Mouse (Mus musculus): ENCODE data around the gene Hmcn1. TPM values are rescaled to one million over a fixed set of nuclear protein-coding genes. Genes with fewer than 3 reads are reported as not detected.

The Hmcn1 gene
- total and polyA plus RNA-seq, 2 experiments from 2014 or later: 1.2 to 4.1 TPM

- H3K27me3 ChIP-seq (ENCODE audit: insufficient read depth, low read length): no peaks in the 10 kb centered on the region
- H3K4me1 ChIP-seq (ENCODE audit: insufficient read depth): no peaks in the 10 kb centered on the region
- 47% methylated on average over 6 of the region's 6 CpGs for WGBS
- TF ChIP-seq CTCF (IDR thresholded peaks at IDR 0.05; ENCODE audit: low read depth): peak; percentile 70
- ATAC-seq (no peak), DNase-seq (peak; percentile 76)
- no peaks in the 10 kb centered on the region for H3K9me3 ChIP-seq (ENCODE audit: low read length)
- no peak overlapping the region for H3K4me3 ChIP-seq (ENCODE audit: low read depth, low read length)
- no peak overlapping the region for H3K9ac ChIP-seq
- H3K4me2 ChIP-seq (ENCODE audit: low read depth): no peak overlapping the region
- no peak overlapping the region for H3K27ac ChIP-seq (ENCODE audit: low read depth, low read length)
- no peaks in the 10 kb centered on the region for H3K36me3 ChIP-seq (ENCODE audit: insufficient read depth)
These were observed 73.0 kb downstream of the Hmcn1 start for GRCm38 (mm10) chr1:150920276-150920675.

DNA sequence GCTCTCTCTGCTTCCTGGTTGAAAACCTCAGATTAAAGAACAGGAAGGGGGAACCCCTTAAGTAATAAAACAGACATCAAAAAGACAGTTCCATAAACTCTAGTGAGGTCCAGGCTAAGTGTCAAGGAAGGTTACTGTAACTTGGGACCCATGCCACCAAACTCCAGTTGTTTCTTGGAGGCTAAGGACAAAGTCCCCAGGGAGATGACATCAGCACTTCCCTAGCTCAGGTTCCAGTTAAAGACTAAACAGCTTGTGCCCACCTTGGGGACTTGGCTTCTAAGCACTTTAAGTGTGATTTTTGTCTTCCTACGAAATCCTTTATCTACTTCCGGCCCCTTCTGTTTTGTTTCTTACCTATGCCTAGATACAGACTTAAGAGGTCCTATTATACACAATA, 78.3 kb downstream of the Hmcn1 start:
- ATAC-seq: no peak
- no peak for DNase-seq
- no peak for TF ChIP-seq CTCF (IDR thresholded peaks at IDR 0.05; ENCODE audit: low read depth)
- no peaks in the 10 kb centered on the region for H3K9me3 ChIP-seq (ENCODE audit: low read length)
- 82% methylated on average over 2 of the region's 2 CpGs for WGBS
- no peak overlapping the region for H3K4me2 ChIP-seq (ENCODE audit: low read depth)
- H3K4me1 ChIP-seq (ENCODE audit: insufficient read depth): no peaks in the 10 kb centered on the region
- no peaks in the 10 kb centered on the region for H3K36me3 ChIP-seq (ENCODE audit: insufficient read depth)
- H3K27me3 ChIP-seq (ENCODE audit: insufficient read depth, low read length): no peaks in the 10 kb centered on the region
- H3K27ac ChIP-seq (ENCODE audit: low read depth, low read length): no peak overlapping the region
- H3K9ac ChIP-seq: no peak overlapping the region
- H3K4me3 ChIP-seq (ENCODE audit: low read depth, low read length): no peak overlapping the region

DNA sequence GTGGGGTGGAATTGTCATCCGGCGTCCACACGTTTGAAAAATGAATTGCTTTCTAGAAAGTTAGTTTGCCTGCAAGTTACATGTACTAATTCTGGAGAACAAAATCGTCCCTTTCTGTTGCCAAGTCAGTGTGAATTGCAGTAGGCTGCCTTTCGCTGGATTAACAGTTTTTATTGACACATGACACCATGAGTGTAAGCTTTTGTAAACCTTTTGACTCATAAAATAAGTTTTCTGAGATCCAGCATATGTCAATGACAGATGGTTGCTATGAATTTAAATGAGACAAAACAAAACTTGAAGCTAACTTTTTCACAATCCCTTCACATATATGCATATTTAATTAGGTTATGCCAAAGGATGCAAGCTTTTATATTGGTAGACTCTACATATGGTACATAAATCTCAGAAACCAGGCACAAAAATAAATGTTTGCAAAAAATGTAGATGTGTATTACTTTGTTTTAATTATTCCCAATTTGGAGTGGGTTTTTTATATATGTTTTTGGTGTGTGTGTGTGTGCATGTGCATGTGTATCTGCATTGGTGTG, 79.6 kb downstream of the Hmcn1 start:
- whole genome bisulfite sequencing: 62% methylated on average over 5 of the region's 5 CpGs
- no peaks in the 10 kb centered on the region for H3K27me3 ChIP-seq (ENCODE audit: insufficient read depth, low read length)
- no peak overlapping the region for H3K27ac ChIP-seq (ENCODE audit: low read depth, low read length)
- no peaks in the 10 kb centered on the region for H3K4me1 ChIP-seq (ENCODE audit: insufficient read depth)
- no peak overlapping the region for H3K4me2 ChIP-seq (ENCODE audit: low read depth)
- peak; percentile 83 for ATAC-seq
- TF ChIP-seq CTCF (IDR thresholded peaks at IDR 0.05; ENCODE audit: low read depth): no peak
- no peaks in the 10 kb centered on the region for H3K36me3 ChIP-seq (ENCODE audit: insufficient read depth)
- no peak overlapping the region for H3K4me3 ChIP-seq (ENCODE audit: low read depth, low read length)
- peak; percentile 53 for DNase-seq
- no peak overlapping the region for H3K9ac ChIP-seq
- no peaks in the 10 kb centered on the region for H3K9me3 ChIP-seq (ENCODE audit: low read length)

DNA sequence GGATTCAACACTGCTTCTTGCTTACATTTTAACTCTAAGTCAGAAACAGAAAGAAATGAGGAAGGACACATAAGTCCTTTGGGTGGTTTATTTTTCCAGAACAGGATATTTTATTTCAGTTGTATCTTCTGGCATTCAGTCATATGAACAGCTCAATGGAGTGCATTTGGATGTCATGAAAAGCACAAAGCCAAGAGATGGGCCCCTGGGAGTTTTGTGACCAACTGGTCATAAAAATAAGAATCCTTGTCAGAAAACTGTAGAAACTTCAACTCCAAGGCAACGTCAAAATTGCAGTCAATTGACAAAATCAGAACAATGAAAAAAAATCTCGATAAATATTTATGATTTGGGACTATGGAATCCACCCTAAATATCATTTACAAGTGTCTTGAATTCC, 83.6 kb downstream of the Hmcn1 start:
- no peak for TF ChIP-seq CTCF (IDR thresholded peaks at IDR 0.05; ENCODE audit: low read depth)

DNA sequence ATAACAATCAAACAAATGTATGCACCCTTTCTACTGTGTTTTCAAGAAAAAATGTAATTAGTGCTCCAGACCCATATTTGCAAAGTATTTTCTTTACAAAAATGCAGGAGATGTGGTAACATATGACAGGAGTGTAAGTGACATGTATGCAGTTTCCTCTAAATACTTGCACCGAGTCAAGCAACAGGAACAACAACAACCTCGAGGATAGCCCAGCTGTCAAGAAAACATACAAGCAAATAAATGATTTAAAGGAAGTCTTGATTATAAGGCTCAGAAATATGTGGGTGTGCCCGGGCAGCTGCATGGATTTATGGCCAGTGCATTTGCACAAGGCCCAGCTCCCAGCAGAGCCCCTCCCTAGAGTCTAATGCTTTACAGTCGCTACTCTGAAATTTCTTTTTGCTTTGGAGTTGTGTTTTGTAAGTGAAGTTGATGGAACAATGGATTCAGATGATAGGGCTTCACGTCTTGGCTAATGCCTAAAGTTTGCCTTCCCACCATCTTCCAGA, 99.5 kb downstream of the Hmcn1 start:
- Histone ChIP-seq H3K4me3 (ENCODE audit: low read depth, low read length) (no peak overlapping the region), H3K9me3 (ENCODE audit: low read length) (no peaks in the 10 kb centered on the region), H3K4me1 (ENCODE audit: insufficient read depth) (no peaks in the 10 kb centered on the region), H3K36me3 (ENCODE audit: insufficient read depth) (no peaks in the 10 kb centered on the region), H3K27me3 (ENCODE audit: insufficient read depth, low read length) (no peaks in the 10 kb centered on the region), H3K9ac (no peak overlapping the region), H3K4me2 (ENCODE audit: low read depth) (no peak overlapping the region), H3K27ac (ENCODE audit: low read depth, low read length) (no peak overlapping the region)
- no peak for TF ChIP-seq CTCF (IDR thresholded peaks at IDR 0.05; ENCODE audit: low read depth)
- DNase-seq (no peak), ATAC-seq (no peak)
- WGBS: 80% methylated on average over 5 of the region's 5 CpGs

More for the DNA sequence above, 83.6 kb downstream of the Hmcn1 start:
- Histone ChIP-seq H3K27me3 (ENCODE audit: insufficient read depth, low read length) (no peaks in the 10 kb centered on the region), H3K4me2 (ENCODE audit: low read depth) (no peak overlapping the region), H3K4me1 (ENCODE audit: insufficient read depth) (no peaks in the 10 kb centered on the region), H3K36me3 (ENCODE audit: insufficient read depth) (no peaks in the 10 kb centered on the region), H3K9ac (no peak overlapping the region), H3K27ac (ENCODE audit: low read depth, low read length) (no peak overlapping the region), H3K9me3 (ENCODE audit: low read length) (no peaks in the 10 kb centered on the region), H3K4me3 (ENCODE audit: low read depth, low read length) (no peak overlapping the region)
- WGBS: 90% methylated on average over 2 of the region's 2 CpGs
- ATAC-seq (no peak), DNase-seq (no peak)

DNA sequence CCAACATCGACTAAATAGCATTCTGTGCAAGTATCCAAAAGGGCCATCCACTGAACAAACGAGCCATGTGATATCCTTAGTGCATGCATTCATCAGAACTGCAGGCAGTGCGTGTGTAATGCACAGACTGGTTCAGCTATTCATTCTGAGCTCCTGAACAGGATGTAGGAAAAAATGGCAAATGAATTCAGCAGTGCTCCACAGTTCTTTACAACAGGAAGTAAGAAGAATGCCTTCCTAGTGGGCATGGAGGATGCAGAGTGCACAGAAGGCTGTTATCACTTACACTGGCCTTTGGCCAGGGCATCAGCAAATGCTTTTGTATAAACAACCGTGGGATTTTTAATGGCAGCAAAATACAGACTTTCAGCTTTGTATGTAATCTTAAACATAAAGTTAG, 103.2 kb downstream of the Hmcn1 start:
- H3K27ac ChIP-seq (ENCODE audit: low read depth, low read length): no peak overlapping the region
- no peak overlapping the region for H3K4me2 ChIP-seq (ENCODE audit: low read depth)
- no peak for TF ChIP-seq CTCF (IDR thresholded peaks at IDR 0.05; ENCODE audit: low read depth)
- 36% methylated on average over 4 of the region's 4 CpGs for WGBS
- H3K9ac ChIP-seq: no peak overlapping the region
- DNase-seq (no peak), ATAC-seq (no peak)
- no peaks in the 10 kb centered on the region for H3K4me1 ChIP-seq (ENCODE audit: insufficient read depth)
- H3K9me3 ChIP-seq (ENCODE audit: low read length): no peaks in the 10 kb centered on the region
- H3K36me3 ChIP-seq (ENCODE audit: insufficient read depth): no peaks in the 10 kb centered on the region
- H3K4me3 ChIP-seq (ENCODE audit: low read depth, low read length): no peak overlapping the region
- H3K27me3 ChIP-seq (ENCODE audit: insufficient read depth, low read length): no peaks in the 10 kb centered on the region

DNA sequence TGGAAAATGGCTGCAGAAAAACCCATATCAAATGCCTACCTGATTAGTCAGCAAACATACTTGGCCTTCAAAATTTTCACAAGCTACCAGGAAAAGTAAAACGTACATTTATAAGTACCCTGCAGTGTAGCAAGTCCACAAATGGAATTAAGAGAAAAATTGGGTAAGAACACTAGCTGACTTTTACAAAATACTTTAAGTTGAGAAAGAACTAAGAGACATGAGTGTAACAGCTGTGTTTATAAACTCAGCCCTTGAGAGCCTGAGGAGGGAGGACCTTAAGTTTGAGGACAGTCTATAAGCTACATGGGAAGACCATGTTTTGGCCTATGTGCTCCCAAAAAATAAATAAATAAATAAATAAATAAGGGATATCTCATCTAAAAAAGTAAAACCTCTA, 107.0 kb downstream of the Hmcn1 start:
- ATAC-seq (no peak), DNase-seq (no peak)
- Histone ChIP-seq H3K4me3 (ENCODE audit: low read depth, low read length) (no peak overlapping the region), H3K4me2 (ENCODE audit: low read depth) (no peak overlapping the region), H3K4me1 (ENCODE audit: insufficient read depth) (no peaks in the 10 kb centered on the region), H3K9me3 (ENCODE audit: low read length) (no peaks in the 10 kb centered on the region), H3K27ac (ENCODE audit: low read depth, low read length) (no peak overlapping the region), H3K9ac (no peak overlapping the region), H3K36me3 (ENCODE audit: insufficient read depth) (no peaks in the 10 kb centered on the region), H3K27me3 (ENCODE audit: insufficient read depth, low read length) (no peaks in the 10 kb centered on the region)
- WGBS: 91% methylated on average over 1 of the region's 1 CpGs
- TF ChIP-seq CTCF (IDR thresholded peaks at IDR 0.05; ENCODE audit: low read depth): no peak

Measured in forebrain, postnatal 0 days (tissue).